Mouse (Mus musculus): ENCODE results near the gene Pygm. TPM values are rescaled to one million over a fixed set of nuclear protein-coding genes. Genes with fewer than 3 reads are reported as not detected.

Gene Pygm
- polyA plus RNA-seq, 1 experiment from 2014 or later: 2.5 TPM

- Histone ChIP-seq H3K36me3 (peaks cover 84% of the 10 kb centered on the region), H3K9me3 (replicated peaks) (no peaks in the 10 kb centered on the region), H3K27me3 (ENCODE audit: low read depth, poor library complexity, severe bottlenecking) (no peaks in the 10 kb centered on the region), H3K4me3 (no peak overlapping the region), H3K4me1 (peaks cover 42% of the 10 kb centered on the region), H3K27ac (no peak overlapping the region)
- 86% methylated on average over 19 of the region's 19 CpGs for WGBS
- no peak for DNase-seq (ENCODE audit: low spot score)
These were observed 40.9 kb upstream of the Pygm start for GRCm38 (mm10) chr19:6343066-6343925.

DNA sequence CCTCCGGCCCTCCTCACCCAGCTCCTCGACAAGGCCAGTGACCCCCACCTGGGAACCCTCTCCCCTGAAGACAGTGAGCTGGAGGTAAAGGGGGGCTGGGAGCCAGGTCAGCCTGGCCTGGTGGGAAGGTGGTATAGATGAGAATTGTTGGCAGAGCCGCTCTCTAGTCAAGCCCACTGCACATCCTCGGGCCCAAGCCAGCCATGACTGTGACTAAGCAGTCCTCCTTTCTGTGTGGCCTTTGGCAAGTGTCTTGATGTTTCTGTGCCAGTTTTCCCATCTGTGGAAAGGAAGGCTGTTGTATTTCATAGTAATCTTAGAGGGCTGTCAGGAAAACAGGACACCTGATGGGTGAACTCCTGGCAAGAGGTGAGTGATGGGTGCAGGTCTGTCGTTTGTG, 40.2 kb upstream of the Pygm start:
- WGBS: 93% methylated on average over 5 of the region's 5 CpGs
- Histone ChIP-seq H3K27ac (no peak overlapping the region), H3K4me3 (no peak overlapping the region), H3K4me1 (peaks cover 49% of the 10 kb centered on the region), H3K9me3 (replicated peaks) (no peaks in the 10 kb centered on the region), H3K27me3 (ENCODE audit: low read depth, poor library complexity, severe bottlenecking) (no peaks in the 10 kb centered on the region), H3K36me3 (peaks cover 77% of the 10 kb centered on the region)
- no peak for DNase-seq (ENCODE audit: low spot score)

GRCm38 (mm10) chr19:6346023-6346422, 38.2 kb upstream of the Pygm start:
- H3K4me1 ChIP-seq: peaks cover 54% of the 10 kb centered on the region
- no peaks in the 10 kb centered on the region for H3K9me3 ChIP-seq (replicated peaks)
- no peak for DNase-seq (ENCODE audit: low spot score)
- no peak overlapping the region for H3K4me3 ChIP-seq
- H3K36me3 ChIP-seq: peaks cover 61% of the 10 kb centered on the region
- WGBS: 89% methylated on average over 5 of the region's 5 CpGs
- no peaks in the 10 kb centered on the region for H3K27me3 ChIP-seq (ENCODE audit: low read depth, poor library complexity, severe bottlenecking)
- peak overlapping the region; percentile 16; the same call in 1 of the 2 replicates for H3K27ac ChIP-seq

GRCm38 (mm10) chr19:6346661-6347060, 37.5 kb upstream of the Pygm start:
- DNase-seq (ENCODE audit: low spot score): no peak
- Histone ChIP-seq H3K4me1 (peaks cover 53% of the 10 kb centered on the region), H3K36me3 (peaks cover 64% of the 10 kb centered on the region), H3K27me3 (ENCODE audit: low read depth, poor library complexity, severe bottlenecking) (no peaks in the 10 kb centered on the region), H3K9me3 (replicated peaks) (no peaks in the 10 kb centered on the region), H3K4me3 (no peak overlapping the region), H3K27ac (no peak overlapping the region)
- 91% methylated on average over 10 of the region's 10 CpGs for WGBS

GRCm38 (mm10) chr19:6347615-6348014, 36.6 kb upstream of the Pygm start:
- 89% methylated on average over 4 of the region's 4 CpGs for whole genome bisulfite sequencing
- no peaks in the 10 kb centered on the region for H3K9me3 ChIP-seq (replicated peaks)
- peaks cover 44% of the 10 kb centered on the region for H3K4me1 ChIP-seq
- DNase-seq (ENCODE audit: low spot score): no peak
- no peaks in the 10 kb centered on the region for H3K27me3 ChIP-seq (ENCODE audit: low read depth, poor library complexity, severe bottlenecking)
- no peak overlapping the region for H3K4me3 ChIP-seq
- H3K27ac ChIP-seq: no peak overlapping the region
- H3K36me3 ChIP-seq: peaks cover 61% of the 10 kb centered on the region

GRCm38 (mm10) chr19:6348717-6349116, 35.5 kb upstream of the Pygm start:
- Histone ChIP-seq H3K36me3 (peaks cover 62% of the 10 kb centered on the region), H3K27ac (peak overlapping the region; percentile 78), H3K27me3 (ENCODE audit: low read depth, poor library complexity, severe bottlenecking) (no peaks in the 10 kb centered on the region), H3K9me3 (replicated peaks) (no peaks in the 10 kb centered on the region), H3K4me1 (peaks cover 40% of the 10 kb centered on the region), H3K4me3 (peak overlapping the region; percentile 12; the same call in 1 of the 2 replicates)
- 36% methylated on average over 9 of the region's 9 CpGs for WGBS
- DNase-seq (ENCODE audit: low spot score): no peak

DNA sequence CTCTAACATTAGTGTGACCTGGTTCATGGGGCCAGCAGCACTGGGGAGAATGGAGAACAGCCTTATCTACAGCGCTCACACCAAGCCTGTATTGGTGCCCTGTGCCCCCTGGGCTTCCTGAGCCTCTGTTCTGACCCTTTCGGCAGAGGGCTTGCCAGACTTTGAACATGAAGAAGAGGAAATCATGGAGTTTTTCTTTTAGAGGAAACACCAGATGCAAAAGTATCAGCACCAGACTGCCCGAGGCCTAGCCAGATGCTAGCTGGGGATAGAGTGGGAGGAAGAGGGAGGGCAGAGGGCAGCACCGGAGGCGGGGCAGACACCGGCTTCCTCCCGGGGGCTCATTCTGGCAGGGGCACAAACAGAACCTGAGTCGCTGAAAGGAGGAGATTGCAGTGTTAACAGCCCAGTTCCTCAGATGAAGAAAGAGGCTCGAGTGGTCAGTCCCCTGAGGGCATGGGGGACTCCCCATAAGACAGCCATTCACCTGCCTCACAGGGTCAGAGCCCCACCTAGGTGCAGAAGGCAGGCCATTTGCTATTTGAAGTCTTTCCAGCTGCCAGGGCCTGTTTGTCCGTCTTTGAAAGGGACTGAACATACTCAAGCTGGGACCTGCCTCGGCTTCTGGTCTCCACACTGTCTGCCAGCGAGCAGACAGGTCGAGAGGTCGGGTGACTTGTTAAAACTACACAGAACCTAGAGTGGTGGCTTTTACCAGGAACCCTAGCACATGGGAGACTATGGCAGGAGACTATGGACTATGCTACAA, 34.8 kb upstream of the Pygm start:
- peak; percentile 60 for DNase-seq (ENCODE audit: low spot score)
- WGBS: 21% methylated on average over 14 of the region's 14 CpGs
- Histone ChIP-seq H3K27me3 (ENCODE audit: low read depth, poor library complexity, severe bottlenecking) (no peaks in the 10 kb centered on the region), H3K9me3 (replicated peaks) (no peaks in the 10 kb centered on the region), H3K27ac (peak overlapping the region; percentile 78), H3K36me3 (peaks cover 62% of the 10 kb centered on the region), H3K4me1 (peaks cover 40% of the 10 kb centered on the region), H3K4me3 (peak overlapping the region; percentile 12; the same call in 1 of the 2 replicates)

- Histone ChIP-seq H3K4me3 (no peak overlapping the region), H3K4me1 (peaks cover 36% of the 10 kb centered on the region), H3K36me3 (peaks cover 50% of the 10 kb centered on the region), H3K27ac (peak overlapping the region; percentile 38; the same call in 1 of the 2 replicates), H3K27me3 (ENCODE audit: low read depth, poor library complexity, severe bottlenecking) (no peaks in the 10 kb centered on the region), H3K9me3 (replicated peaks) (no peaks in the 10 kb centered on the region)
- WGBS: 78% methylated on average over 14 of the region's 14 CpGs
- DNase-seq (ENCODE audit: low spot score): no peak
These were observed 32.6 kb upstream of the Pygm start for GRCm38 (mm10) chr19:6351431-6352106.

GRCm38 (mm10) chr19:6352107-6352505, 32.1 kb upstream of the Pygm start:
- peaks cover 36% of the 10 kb centered on the region for H3K4me1 ChIP-seq
- H3K4me3 ChIP-seq: no peak overlapping the region
- H3K36me3 ChIP-seq: peaks cover 45% of the 10 kb centered on the region
- no peak overlapping the region for H3K27ac ChIP-seq
- DNase-seq (ENCODE audit: low spot score): no peak
- no peaks in the 10 kb centered on the region for H3K27me3 ChIP-seq (ENCODE audit: low read depth, poor library complexity, severe bottlenecking)
- no peaks in the 10 kb centered on the region for H3K9me3 ChIP-seq (replicated peaks)
- 89% methylated on average over 2 of the region's 2 CpGs for WGBS

DNA sequence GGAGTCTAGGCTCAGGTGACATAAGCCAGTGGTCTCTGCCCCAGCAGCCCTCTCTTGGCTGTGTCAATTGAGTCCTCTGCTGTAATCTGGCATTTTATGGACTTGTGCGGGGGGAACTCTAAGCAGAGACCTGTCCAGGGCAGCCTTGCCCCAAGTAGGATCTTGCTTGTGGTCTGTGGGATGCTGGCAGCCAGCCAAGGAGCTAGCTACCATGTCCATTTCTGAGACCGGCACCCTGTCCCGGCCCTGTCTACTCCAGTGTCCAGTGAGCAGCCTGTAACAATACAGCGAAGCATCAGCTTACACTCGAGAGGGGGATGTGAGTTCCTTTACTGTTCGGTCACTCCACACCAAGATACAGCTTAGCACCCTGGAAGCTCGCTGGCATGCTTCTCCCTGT, 30.2 kb upstream of the Pygm start:
- H3K4me3 ChIP-seq: no peak overlapping the region
- no peak overlapping the region for H3K27ac ChIP-seq
- H3K4me1 ChIP-seq: peaks cover 20% of the 10 kb centered on the region
- no peaks in the 10 kb centered on the region for H3K27me3 ChIP-seq (ENCODE audit: low read depth, poor library complexity, severe bottlenecking)
- DNase-seq (ENCODE audit: low spot score): no peak
- H3K9me3 ChIP-seq (replicated peaks): no peaks in the 10 kb centered on the region
- 87% methylated on average over 7 of the region's 7 CpGs for WGBS
- H3K36me3 ChIP-seq: peaks cover 34% of the 10 kb centered on the region

DNA sequence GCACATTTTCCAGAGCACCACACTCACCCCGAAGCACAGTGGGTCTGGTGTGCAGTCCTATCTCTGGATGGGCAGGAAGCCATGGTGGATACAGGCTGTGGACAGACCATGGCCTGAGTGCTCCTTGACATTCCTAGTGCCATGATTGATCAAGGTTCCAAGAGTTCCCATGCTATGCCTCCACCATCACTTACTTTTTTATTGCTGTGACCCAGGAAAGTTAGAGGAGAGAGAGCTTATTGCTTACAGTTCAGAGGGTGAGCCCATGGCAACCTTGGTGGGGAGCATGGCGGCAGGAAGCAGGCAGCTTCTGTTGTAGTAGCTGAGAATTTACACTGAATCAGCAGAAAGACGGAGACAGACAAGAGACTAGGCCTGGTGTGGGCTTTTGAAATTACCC, 22.9 kb upstream of the Pygm start:
- H3K27me3 ChIP-seq (ENCODE audit: low read depth, poor library complexity, severe bottlenecking): no peaks in the 10 kb centered on the region
- DNase-seq (ENCODE audit: low spot score): no peak
- H3K27ac ChIP-seq: no peak overlapping the region
- peaks cover 17% of the 10 kb centered on the region for H3K4me1 ChIP-seq
- H3K4me3 ChIP-seq: no peak overlapping the region
- peaks cover 26% of the 10 kb centered on the region for H3K36me3 ChIP-seq
- WGBS: 93% methylated on average over 3 of the region's 3 CpGs
- no peaks in the 10 kb centered on the region for H3K9me3 ChIP-seq (replicated peaks)

DNA sequence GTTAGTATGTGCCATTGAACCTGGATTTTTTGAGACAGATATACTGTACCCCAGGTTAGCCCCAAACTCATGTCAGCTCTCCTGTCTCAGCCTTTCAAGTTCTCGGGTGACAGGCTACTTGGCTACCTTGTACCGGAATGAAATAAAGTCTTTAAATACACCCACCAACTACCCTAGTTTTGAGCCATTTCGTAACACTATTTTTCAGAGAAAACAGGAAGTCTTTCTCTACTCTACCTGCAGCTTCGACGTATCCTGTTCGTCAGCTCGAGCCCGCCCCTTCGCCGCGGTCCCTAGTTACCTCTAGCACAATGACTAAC, 21.1 kb upstream of the Pygm start:
- Histone ChIP-seq H3K27ac (peak overlapping the region; percentile 100), H3K27me3 (ENCODE audit: low read depth, poor library complexity, severe bottlenecking) (no peaks in the 10 kb centered on the region), H3K4me3 (peak overlapping the region; percentile 99), H3K4me1 (peaks cover 20% of the 10 kb centered on the region), H3K9me3 (replicated peaks) (no peaks in the 10 kb centered on the region), H3K36me3 (peaks cover 43% of the 10 kb centered on the region)
- DNase-seq (ENCODE audit: low spot score): no peak
- under 1% methylated on average over 11 of the region's 11 CpGs for WGBS

All from limb, embryonic 10.5 days (tissue).